13 mouse cellular contexts compared by ENCODE assay signal in genomic region chr5:40714497-40715128, GRCm38 (mm10).
"Had no signal": no experiment of that assay in that cellular context is flagged by ENCODE, and none has a peak within 500 bp of the region (broad histone marks: within the 10 kb centered on the region; RNA-seq: fewer than 3 reads in every experiment).

No protein-coding gene starts in this region.

- H3K4me2 ChIP-seq: liver, embryonic 13.5 days; lung, embryonic 15.5 days; midbrain, embryonic 13.5 days had no signal

- ATAC-seq: intestine, postnatal 0 days; liver, postnatal 0 days; midbrain, embryonic 13.5 days had no signal

- H3K27me3 ChIP-seq: liver, embryonic 13.5 days; lung, embryonic 15.5 days; midbrain, embryonic 13.5 days had no signal

- H3K4me1 ChIP-seq: limb, embryonic 10.5 days; liver, embryonic 13.5 days; lung, embryonic 15.5 days; midbrain, embryonic 13.5 days had no signal

- H3K4me3 ChIP-seq: limb, embryonic 10.5 days; liver, embryonic 13.5 days; lung, embryonic 15.5 days; midbrain, embryonic 13.5 days had no signal

- H3K36me3 ChIP-seq: limb, embryonic 10.5 days; liver, embryonic 13.5 days; lung, embryonic 15.5 days; midbrain, embryonic 13.5 days had no signal

- H3K9me3 ChIP-seq: limb, embryonic 10.5 days; liver, embryonic 13.5 days; lung, embryonic 15.5 days; midbrain, embryonic 13.5 days had no signal

- H3K27ac ChIP-seq: limb, embryonic 10.5 days; liver, embryonic 13.5 days; lung, embryonic 15.5 days; midbrain, embryonic 13.5 days; stomach, postnatal 0 days had no signal

- DNase-seq: kidney, adult 8-10 months; kidney, postnatal 25 days; liver, embryonic 13.5 days; liver, postnatal 0 days; lung, postnatal 36 days; right cerebral cortex, postnatal 14 days; thymus, adult 18-20 months; thymus, postnatal 14 days had no signal

- H3K9ac ChIP-seq: liver, embryonic 13.5 days; liver, postnatal 0 days; lung, embryonic 15.5 days; midbrain, embryonic 13.5 days had no signal
